Mouse (Mus musculus) left cerebral cortex, adult 18-20 months (tissue): ENCODE data around the gene Adamts4. TPM values are rescaled to one million over a fixed set of nuclear protein-coding genes. Genes with fewer than 3 reads are reported as not detected.
"Not testable (repeated sequence)": the region's sequence is repeated elsewhere in the genome, so short reads cannot be mapped to it uniquely, and the experiment has no call there.

Experiments used
- DNase-seq, 2 experiments: peaks; one replicate each; pipeline ENCODE4 v3.0.0; 2021 to 2022; ENCODE audit warnings: low spot score in 2 of 2, mixed read lengths in 1 of 2
- total RNA-seq, 2 experiments: library from RNA; stranded (reverse); gene quantifications; 2 replicates each; pipeline ENCODE4 v1.2.3; 2021

Adamts4 gene
- total RNA-seq, 2 experiments from 2014 or later, result 5.9 to 8.9 TPM

GRCm38 (mm10) chr1:171294298-171295062, 44.3 kb downstream of the Adamts4 start, which contains the start of gene Ufc1:
Gene Ufc1 (minus strand): TSS chr1:171295024.
- DNase-seq, result peak; percentile 71 to 85

- DNase-seq, result no peak
Observed at GRCm38 (mm10) chr1:171295063-171295402, 44.8 kb downstream of the Adamts4 start.

GRCm38 (mm10) chr1:171298226-171298625, 48.0 kb downstream of the Adamts4 start:
- no peak for DNase-seq

- DNase-seq, result not testable (repeated sequence)
Observed at GRCm38 (mm10) chr1:171306157-171306556, 55.9 kb downstream of the Adamts4 start.

GRCm38 (mm10) chr1:171309321-171309720, 59.1 kb downstream of the Adamts4 start:
- DNase-seq, result no peak

Other genes with a start within 250 kb of the Adamts4 start
- gene Fcgr4, start 231.5 kb upstream of the Adamts4 start, total RNA-seq, result not detected
- 10 to 100 TPM; 11.1 to 13.2 TPM for gene Fcgr3, start 185.5 kb upstream of the Adamts4 start, total RNA-seq
- under 1 TPM in 1 of 2 experiments, not detected in 1; 0.79 TPM for gene Cfap126, start 136.5 kb upstream of the Adamts4 start, total RNA-seq
- gene Sdhc, start 99.8 kb upstream of the Adamts4 start, total RNA-seq, result 100 to 1,000 TPM; 195 to 207 TPM
- not detected for gene Mpz, start 99.7 kb upstream of the Adamts4 start, total RNA-seq
- 100 to 1,000 TPM; 114 to 132 TPM for gene Pcp4l1, start 54.2 kb upstream of the Adamts4 start, total RNA-seq
- gene Nr1i3, start 36.5 kb upstream of the Adamts4 start, total RNA-seq, result under 1 TPM; 0.12 to 0.14 TPM
- gene Tomm40l, start 27.9 kb upstream of the Adamts4 start, total RNA-seq, result 10 to 100 TPM; 84.2 to 90.5 TPM
- gene Apoa2, start 25.4 kb upstream of the Adamts4 start, total RNA-seq, result 1 to 10 TPM; 1.8 to 3.1 TPM
- 10 to 100 TPM; 13.7 to 14.7 TPM for gene Fcer1g, start 16.1 kb upstream of the Adamts4 start, total RNA-seq
- gene Ndufs2, start 967 bp downstream of the Adamts4 start, total RNA-seq, result 100 to 1,000 TPM; 280 to 286 TPM
- 10 to 100 TPM; 64.3 to 71.8 TPM for gene B4galt3, start 19.9 kb downstream of the Adamts4 start, total RNA-seq
- gene Ppox, start 30.8 kb downstream of the Adamts4 start, total RNA-seq, result 10 to 100 TPM; 26.9 to 27.8 TPM
- gene Usp21, start 37.6 kb downstream of the Adamts4 start, total RNA-seq, result 10 to 100 TPM; 54.5 to 63.0 TPM
- gene Ufc1, start 44.6 kb downstream of the Adamts4 start, total RNA-seq, result 100 to 1,000 TPM; 104 to 112 TPM
- gene Dedd, start 78.7 kb downstream of the Adamts4 start, total RNA-seq, result 10 to 100 TPM; 43.7 to 43.9 TPM
- 10 to 100 TPM; 43.3 to 47.9 TPM for gene Nit1, start 95.2 kb downstream of the Adamts4 start, total RNA-seq
- gene Pfdn2, start 95.2 kb downstream of the Adamts4 start, total RNA-seq, result 100 to 1,000 TPM; 189 to 191 TPM
- gene Klhdc9, start 110.4 kb downstream of the Adamts4 start, total RNA-seq, result 1 to 10 TPM; 7.1 to 8.0 TPM
- 1 to 10 TPM; 3.6 to 4.7 TPM for gene Nectin4, start 119.7 kb downstream of the Adamts4 start, total RNA-seq
- 1 to 10 TPM; 2.2 to 2.6 TPM for gene Arhgap30, start 138.5 kb downstream of the Adamts4 start, total RNA-seq
- gene Usf1, start 160.9 kb downstream of the Adamts4 start, total RNA-seq, result 100 to 1,000 TPM in 1 of 2 experiments, 10 to 100 TPM in 1; 99.0 to 105 TPM
- gene Tstd1, start 168.5 kb downstream of the Adamts4 start, total RNA-seq, result 1 to 10 TPM; 1.4 to 2.3 TPM
- 1 to 10 TPM; 4.5 to 5.4 TPM for gene F11r, start 187.1 kb downstream of the Adamts4 start, total RNA-seq